Mouse (Mus musculus) ovary, postnatal 36 days (tissue): Measurements from ENCODE around the gene Slc25a40.

Experiments
- DNase-seq: peaks from one replicate; pipeline ENCODE4 v3.0.0; 2022; ENCODE audit warnings: low spot score, mixed read lengths

Gene Slc25a40

GRCm38 (mm10) chr5:8422157-8422931 lies at the start of gene Slc25a40, which contains the start of gene Dbf4:
Gene Slc25a40, plus strand, starts transcription at chr5:8422850.
Gene Dbf4, minus strand, starts transcription at chr5:8422716.
- peak; percentile 95 for DNase-seq

- DNase-seq = no peak
These were observed 49.2 kb upstream of the Slc25a40 start for GRCm38 (mm10) chr5:8373415-8373814.

GRCm38 (mm10) chr5:8374297-8374906 lies 48.2 kb upstream of the Slc25a40 start:
- no peak for DNase-seq

- no peak for DNase-seq
These were observed 28.6 kb upstream of the Slc25a40 start for GRCm38 (mm10) chr5:8393891-8394583.

GRCm38 (mm10) chr5:8397587-8398249 lies 24.9 kb upstream of the Slc25a40 start:
- DNase-seq = no peak

- DNase-seq = no peak
These were observed 13.9 kb upstream of the Slc25a40 start for GRCm38 (mm10) chr5:8408746-8409145.

GRCm38 (mm10) chr5:8416683-8417413 lies 5.8 kb upstream of the Slc25a40 start:
- DNase-seq = no peak

GRCm38 (mm10) chr5:8417443-8417842 lies 5.2 kb upstream of the Slc25a40 start:
- DNase-seq = no peak

GRCm38 (mm10) chr5:8421424-8421823 lies 1.2 kb upstream of the Slc25a40 start:
- no peak for DNase-seq

- DNase-seq = no peak
These were observed 580 bp downstream of the Slc25a40 start for GRCm38 (mm10) chr5:8422932-8423928.

GRCm38 (mm10) chr5:8424116-8424515 lies 1.5 kb downstream of the Slc25a40 start:
- DNase-seq = no peak

- DNase-seq = no peak
These were observed 3.2 kb downstream of the Slc25a40 start for GRCm38 (mm10) chr5:8425899-8426298.

- DNase-seq = no peak
These were observed 15.0 kb downstream of the Slc25a40 start for GRCm38 (mm10) chr5:8437481-8438156.

- no peak for DNase-seq
These were observed 16.4 kb downstream of the Slc25a40 start for GRCm38 (mm10) chr5:8439095-8439494.

GRCm38 (mm10) chr5:8455565-8455964 lies 32.9 kb downstream of the Slc25a40 start:
- DNase-seq = no peak

- no peak for DNase-seq
These were observed 33.9 kb downstream of the Slc25a40 start for GRCm38 (mm10) chr5:8456561-8456960.

GRCm38 (mm10) chr5:8487989-8488700 lies 65.5 kb downstream of the Slc25a40 start:
- DNase-seq = no peak

- DNase-seq = no peak
These were observed 66.1 kb downstream of the Slc25a40 start for GRCm38 (mm10) chr5:8488701-8489297.
